Mouse (Mus musculus) heart, adult 2 months (tissue): Measurements from ENCODE around the gene Mlec. TPM values are rescaled to one million over a fixed set of nuclear protein-coding genes. Genes with fewer than 3 reads are reported as not detected.
A peak's percentile ranks its signal among the peaks of the same experiment; 100 is the strongest.

ENCODE experiments used
- DNase-seq, 2 experiments: peaks; one replicate each; pipeline ENCODE4 v3.0.0; 2021
- H3K27ac ChIP-seq: fragments of 200-600 bp; 2 replicates; pipeline ENCODE4 v1.8.1; 2022
- H3K27me3 ChIP-seq: fragments of 200-500 bp; 2 replicates; pipeline ENCODE4 v1.6.1; 2012; ENCODE audit warnings: mild to moderate bottlenecking, low read length, inconsistent platforms, mixed read lengths; ENCODE audit not compliant: control insufficient read depth, insufficient read depth
- H3K36me3 ChIP-seq: fragments of 200-500 bp; 2 replicates; pipeline ENCODE4 v1.6.1; 2012; ENCODE audit warnings: low read length, inconsistent platforms; ENCODE audit not compliant: control insufficient read depth, insufficient read depth
- H3K4me1 ChIP-seq: fragments of 200-500 bp; 2 replicates; pipeline ENCODE4 v1.6.1; 2011; ENCODE audit warnings: low read length; ENCODE audit not compliant: control insufficient read depth, insufficient read depth
- H3K4me3 ChIP-seq: fragments of 200-600 bp; 2 replicates; pipeline ENCODE4 v1.8.1; 2022
- H3K79me2 ChIP-seq: fragments of 200-500 bp; replicated peaks from 2 replicates; pipeline ENCODE4 v1.6.1; 2012; ENCODE audit warnings: mild to moderate bottlenecking, inconsistent platforms, low read length, moderate library complexity, mixed read lengths; ENCODE audit not compliant: control insufficient read depth, insufficient read depth
- H3K9ac ChIP-seq: fragments of 200-500 bp; 2 replicates; pipeline ENCODE4 v1.6.1; 2012; ENCODE audit warnings: low read depth, mild to moderate bottlenecking, control low read depth, inconsistent platforms, low read length, mixed read lengths
- CTCF ChIP-seq: fragments of 200-600 bp; IDR thresholded peaks from 2 replicates; pipeline ENCODE4 v1.8.1; 2022; ENCODE audit warnings: antibody characterized with exemption, mild to moderate bottlenecking, moderate library complexity
- EP300 ChIP-seq: fragments of 200-500 bp; IDR thresholded peaks from 2 replicates; pipeline ENCODE4 v1.6.1; 2011; ENCODE audit warnings: low read depth, low read length, control low read depth; ENCODE audit not compliant: insufficient read depth
- POLR2A ChIP-seq: fragments of 200-500 bp; IDR thresholded peaks from 2 replicates; pipeline ENCODE4 v1.6.1; 2011; ENCODE audit warnings: mild to moderate bottlenecking, low read depth, low read length, control low read depth; ENCODE audit not compliant: insufficient read depth
- WGBS: fragments of 180-500 bp; shearing (Covaris S2); methylation state at CpG from one replicate; pipeline ENCODE4 v1.1.7; 2018; 5-methylcytosine and 5-hydroxymethylcytosine counted together
- intact Hi-C: fragments of 180-260 bp; cut with DNase I; formaldehyde crosslinking; loops from one replicate; pipeline ENCODE4 v1.15.1; 2025
- polyA plus RNA-seq: library from polyadenylated mRNA; depleted of rRNA; stranded (reverse); fragments of >200 nt; gene quantifications from 2 replicates; pipeline ENCODE4 v1.2.3, GENCODE M21; 2012
- total RNA-seq, 2 experiments: library from RNA; stranded (reverse); gene quantifications; 2 replicates each; pipeline ENCODE4 v1.2.3; 2021

Gene Mlec
- total and polyA plus RNA-seq, 3 experiments = 40.4 to 80.6 (median 74.6) TPM

GRCm38 (mm10) chr5:115193669-115194625 is 36.0 kb upstream of the Mlec start, which contains the start of gene Cabp1:
Gene Cabp1 (minus strand): TSS chr5:115194381.
- Histone ChIP-seq H3K9ac (peak within 1 kb of the TSS; percentile 62), H3K79me2 (no peaks in the 10 kb centered on the region), H3K27ac (no peak within 1 kb of the TSS), H3K4me1 (peaks cover 3% of the 10 kb centered on the region; the same call in 1 of the 2 replicates), H3K4me3 (peak within 1 kb of the TSS; percentile 54), H3K27me3 (no peaks in the 10 kb centered on the region), H3K36me3 (no peaks in the 10 kb centered on the region)
- DNase-seq = peak; percentile 57 to 75
- TF ChIP-seq CTCF (peak; percentile 61), EP300 (no peak)
- WGBS = under 1% methylated on average over 110 of the region's 116 CpGs
- intact Hi-C loops = no loop called here

- Histone ChIP-seq H3K36me3 (no peaks in the 10 kb centered on the region), H3K27me3 (no peaks in the 10 kb centered on the region), H3K79me2 (no peaks in the 10 kb centered on the region), H3K4me1 (peaks cover 3% of the 10 kb centered on the region; the same call in 1 of the 2 replicates), H3K27ac (no peak overlapping the region), H3K9ac (peak overlapping the region; percentile 62), H3K4me3 (peak overlapping the region; percentile 54)
- peak; percentile 70 to 78 for DNase-seq
- TF ChIP-seq POLR2A = no peak
- no peak for TF ChIP-seq CTCF
- no peak for TF ChIP-seq EP300
- WGBS = under 1% methylated on average over 34 of the region's 34 CpGs
- intact Hi-C loops = no loop called here
Measured at GRCm38 (mm10) chr5:115193226-115193625, 35.2 kb upstream of the Mlec start.

DNA sequence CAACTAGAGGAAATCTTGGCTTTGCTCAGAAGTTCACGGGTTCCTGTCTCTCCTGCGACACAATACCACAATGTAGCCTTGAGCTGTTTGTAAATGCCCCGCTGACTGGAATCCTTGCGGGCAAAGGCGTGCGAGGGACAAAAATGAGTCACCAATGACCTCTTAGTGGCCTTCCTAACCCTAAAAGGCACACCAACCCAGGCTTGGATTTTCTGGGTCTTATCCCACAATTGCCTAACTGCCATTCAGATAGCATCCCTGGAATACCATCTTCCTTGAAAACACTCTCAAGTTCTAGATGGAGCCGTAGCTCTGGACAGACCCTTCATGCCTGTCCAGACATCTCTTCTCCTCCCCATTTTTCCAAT is 34.8 kb upstream of the Mlec start:
- Histone ChIP-seq H3K79me2 (no peaks in the 10 kb centered on the region), H3K4me3 (no peak overlapping the region), H3K36me3 (no peaks in the 10 kb centered on the region), H3K27me3 (no peaks in the 10 kb centered on the region), H3K4me1 (peaks cover 3% of the 10 kb centered on the region; the same call in 1 of the 2 replicates), H3K9ac (no peak overlapping the region), H3K27ac (no peak overlapping the region)
- DNase-seq = no peak
- WGBS = 23% methylated on average over 7 of the region's 7 CpGs
- intact Hi-C loops = no loop called here
- no peak for TF ChIP-seq POLR2A
- TF ChIP-seq CTCF = no peak
- no peak for TF ChIP-seq EP300

DNA sequence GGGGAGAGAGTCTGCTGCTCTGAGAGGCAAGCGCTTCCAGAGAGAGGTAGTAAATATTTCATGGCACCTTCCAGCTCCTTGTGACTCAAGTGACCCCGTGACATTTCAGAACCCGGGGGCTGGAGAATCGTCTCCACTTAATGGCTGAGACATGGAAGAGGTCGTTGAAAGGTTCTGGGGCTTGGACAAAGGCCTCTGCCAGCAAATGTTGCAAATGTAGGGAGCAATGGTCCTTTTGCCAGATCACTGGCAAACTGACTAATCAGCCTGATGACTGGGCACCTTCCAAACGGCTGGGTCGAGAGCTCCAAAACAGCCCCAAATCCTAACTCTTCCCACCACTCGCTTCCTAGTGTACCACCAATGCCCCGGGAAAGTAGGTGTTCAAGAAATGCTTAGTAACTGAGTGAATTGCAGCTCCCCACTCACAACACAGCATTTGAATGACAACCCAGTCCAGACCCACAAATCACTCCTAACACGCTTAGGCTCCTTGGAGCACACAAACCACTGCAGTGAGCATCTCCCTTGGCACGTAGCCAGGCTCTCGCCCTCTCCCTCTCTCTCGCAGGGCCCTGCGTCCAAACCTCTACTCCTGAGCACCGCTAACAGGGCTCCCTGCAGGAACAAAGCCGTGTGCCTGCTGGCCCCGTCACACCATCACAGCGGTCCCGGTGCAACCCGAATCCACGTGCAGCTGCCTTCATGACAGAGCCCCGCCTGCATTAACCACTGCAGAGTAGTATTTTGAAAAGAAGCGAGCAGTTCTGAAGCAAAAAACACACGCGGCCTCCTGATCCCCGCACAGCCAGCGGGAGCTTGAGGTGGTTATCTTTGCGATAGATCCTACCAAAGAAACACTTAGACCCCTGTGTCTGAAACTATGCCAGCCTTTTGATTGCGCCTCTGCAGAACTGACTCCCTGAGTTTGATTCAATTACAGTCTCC is 34.2 kb upstream of the Mlec start:
- no peak for DNase-seq
- Histone ChIP-seq H3K9ac (no peak overlapping the region), H3K27me3 (no peaks in the 10 kb centered on the region), H3K4me3 (no peak overlapping the region), H3K36me3 (no peaks in the 10 kb centered on the region), H3K4me1 (peaks cover 3% of the 10 kb centered on the region; the same call in 1 of the 2 replicates), H3K79me2 (no peaks in the 10 kb centered on the region), H3K27ac (no peak overlapping the region)
- 33% methylated on average over 29 of the region's 29 CpGs for WGBS
- no peak for TF ChIP-seq POLR2A
- no peak for TF ChIP-seq CTCF
- TF ChIP-seq EP300 = no peak
- intact Hi-C loops = no loop called here

DNA sequence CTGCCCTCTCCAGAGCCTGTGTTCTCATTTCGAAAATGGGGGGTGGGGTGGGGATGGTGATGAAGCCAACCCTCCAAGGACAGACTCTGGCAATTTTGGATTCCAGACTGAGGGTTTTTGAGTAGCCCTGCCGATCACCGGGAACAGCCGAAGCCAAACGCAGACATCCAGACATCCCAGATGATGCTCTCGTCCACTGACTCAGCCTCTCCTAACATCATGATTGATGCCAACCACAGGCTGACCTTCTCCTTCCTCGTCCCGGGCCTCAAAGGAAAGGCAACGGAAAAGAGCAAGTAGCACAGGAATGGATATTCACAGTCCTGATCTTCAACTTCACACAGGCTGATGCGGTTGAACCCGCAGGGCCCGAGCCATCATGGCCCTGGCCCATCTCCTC is 32.1 kb upstream of the Mlec start:
- no peaks in the 10 kb centered on the region for H3K36me3 ChIP-seq
- peaks cover 6% of the 10 kb centered on the region for H3K4me1 ChIP-seq
- no peaks in the 10 kb centered on the region for H3K79me2 ChIP-seq
- H3K4me3 ChIP-seq = no peak overlapping the region
- H3K27ac ChIP-seq = no peak overlapping the region
- TF ChIP-seq CTCF (no peak), EP300 (no peak), POLR2A (no peak)
- 88% methylated on average over 12 of the region's 12 CpGs for WGBS
- no peak for DNase-seq
- intact Hi-C loops = no loop called here
- no peak overlapping the region for H3K9ac ChIP-seq
- H3K27me3 ChIP-seq = no peaks in the 10 kb centered on the region
